Mouse (Mus musculus) kidney, adult 2 months (tissue): ENCODE results near the gene Itga11.

Experiments
- CTCF ChIP-seq: fragments of 200-500 bp; conservative IDR thresholded peaks from 2 replicates; pipeline ENCODE4 v1.5.1; 2011; ENCODE audit warnings: low read depth, mild to moderate bottlenecking, control low read depth, low read length, moderate library complexity, mixed read lengths; ENCODE audit not compliant: insufficient read depth, insufficient read length
- POLR2A ChIP-seq: fragments of 200-500 bp; IDR thresholded peaks from one replicate; pipeline ENCODE4 v1.6.1; 2011; ENCODE audit warnings: low read depth, low read length, control low read depth

GRCm38 (mm10) chr9:62665892-62666291 lies 11.7 kb upstream of the Itga11 start:
- TF ChIP-seq CTCF (no peak), POLR2A (no peak)
